Mouse (Mus musculus) midbrain, embryonic 14.5 days (tissue): ENCODE data around the gene Cdk14. TPM values are rescaled to one million over a fixed set of nuclear protein-coding genes. Genes with fewer than 3 reads are reported as not detected.
A peak's percentile ranks its signal among the peaks of the same experiment; 100 is the strongest.
"Not testable (repeated sequence)": the region's sequence is repeated elsewhere in the genome, so short reads cannot be mapped to it uniquely, and the experiment has no call there.

Source experiments
- ATAC-seq: fragments of 200-750 bp; cut with Nextera tagmentation; 2 replicates; pipeline ENCODE4 v1.8.0; 2017; ENCODE audit warnings: moderate number of reproducible peaks, moderate library complexity; ENCODE audit not compliant: low FRiP score, low TSS enrichment
- DNase-seq: peaks from one replicate; pipeline ENCODE4 v3.0.0-alpha.2; 2015
- H3K27ac ChIP-seq: fragments of 300-500 bp; sonication (generic); replicated peaks from 2 replicates; pipeline ENCODE4 v1.5.1; 2014; ENCODE audit warnings: mild to moderate bottlenecking, low read depth, low read length, moderate library complexity
- H3K27me3 ChIP-seq: fragments of 300-500 bp; sonication (generic); 2 replicates; pipeline ENCODE4 v1.6.1; 2014; ENCODE audit warnings: low read length, control low read depth, mixed read lengths; ENCODE audit not compliant: control insufficient read depth, insufficient read depth
- H3K36me3 ChIP-seq: fragments of 300-500 bp; sonication (generic); 2 replicates; pipeline ENCODE4 v1.6.1; 2014; ENCODE audit warnings: low read length, control low read depth; ENCODE audit not compliant: control insufficient read depth, insufficient read depth
- H3K4me1 ChIP-seq: fragments of 300-500 bp; sonication (generic); 2 replicates; pipeline ENCODE4 v1.6.1; 2014; ENCODE audit warnings: mild to moderate bottlenecking, antibody characterized with exemption, low read length, control low read depth; ENCODE audit not compliant: control insufficient read depth, insufficient read depth
- H3K4me2 ChIP-seq: fragments of 300-500 bp; sonication (generic); 2 replicates; pipeline ENCODE4 v1.6.1; 2014; ENCODE audit warnings: mild to moderate bottlenecking, low read length, moderate library complexity
- H3K4me3 ChIP-seq: fragments of 300-500 bp; sonication (generic); replicated peaks from 2 replicates; pipeline ENCODE4 v1.5.1; 2014; ENCODE audit warnings: low read depth, low read length
- H3K9ac ChIP-seq: fragments of 300-500 bp; sonication (generic); replicated peaks from 2 replicates; pipeline ENCODE4 v1.6.1; 2014; ENCODE audit warnings: mild to moderate bottlenecking, low read length, moderate library complexity
- H3K9me3 ChIP-seq: fragments of 300-500 bp; sonication (generic); 2 replicates; pipeline ENCODE4 v1.6.1; 2016; ENCODE audit warnings: low read length, control low read depth, mixed read lengths; ENCODE audit not compliant: control insufficient read depth
- WGBS: fragments of 180-500 bp; shearing (Covaris S2); extraction: QIAGEN DNeasy Blood & Tissue Kit; methylation state at CpG from one replicate; pipeline ENCODE4 v1.1.7; 2014; 5-methylcytosine and 5-hydroxymethylcytosine counted together
- polyA plus RNA-seq: library from polyadenylated mRNA; unstranded; fragments of >200 nt; fragmentation: Nextera tagmentation; extraction: Ambion mirVana; gene quantifications from 2 replicates; pipeline ENCODE4 v1.2.1, GENCODE M21; 2014

Gene Cdk14
- polyA plus RNA-seq, 1 experiment from 2014 or later, result 54.0 TPM

GRCm38 (mm10) chr5:5247671-5248070 is 172.4 kb downstream of the Cdk14 start:
- H3K4me2 ChIP-seq, result no peak overlapping the region
- no peaks in the 10 kb centered on the region for H3K4me1 ChIP-seq
- no peaks in the 10 kb centered on the region for H3K9me3 ChIP-seq
- ATAC-seq (no peak), DNase-seq (no peak)
- 95% methylated on average over 6 of the region's 6 CpGs for whole genome bisulfite sequencing
- H3K27ac ChIP-seq, result no peak overlapping the region
- H3K36me3 ChIP-seq, result no peaks in the 10 kb centered on the region; the same call in 1 of the 2 replicates
- no peak overlapping the region for H3K9ac ChIP-seq
- H3K4me3 ChIP-seq, result no peak overlapping the region
- H3K27me3 ChIP-seq, result no peaks in the 10 kb centered on the region

DNA sequence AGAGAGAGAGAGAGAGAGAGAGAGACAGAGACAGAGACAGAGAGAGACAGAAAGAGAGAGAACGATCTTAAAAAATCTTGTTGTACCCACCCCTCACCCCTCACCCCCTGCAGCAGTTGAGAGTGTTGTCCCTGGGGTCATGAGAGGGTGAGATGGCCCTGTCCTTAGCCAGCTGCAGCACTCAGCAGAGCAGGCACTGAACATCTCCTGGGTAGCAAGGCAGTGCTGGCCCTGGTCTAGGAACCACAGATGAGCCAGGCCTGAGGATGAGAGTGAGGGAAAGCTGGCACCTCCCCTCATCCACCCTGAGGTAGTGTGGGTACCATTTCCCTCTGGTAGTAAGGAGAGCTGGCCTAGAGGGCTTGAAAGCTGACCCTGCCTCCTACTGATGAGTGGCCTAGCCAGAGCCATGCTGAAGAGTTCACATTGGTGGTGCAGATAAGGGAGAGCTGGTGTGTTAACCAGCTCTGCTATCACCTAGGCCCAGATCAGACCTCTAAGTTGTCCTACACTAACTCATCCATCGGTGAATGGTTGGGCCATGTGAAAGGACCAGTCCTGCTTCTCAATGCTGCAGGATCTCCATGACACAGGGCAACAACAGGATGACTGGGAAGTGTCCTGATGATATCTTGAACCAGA is 173.5 kb downstream of the Cdk14 start:
- Histone ChIP-seq H3K4me2 (no peak overlapping the region), H3K27me3 (no peaks in the 10 kb centered on the region), H3K9ac (no peak overlapping the region), H3K4me3 (no peak overlapping the region), H3K9me3 (no peaks in the 10 kb centered on the region), H3K36me3 (no peaks in the 10 kb centered on the region; the same call in 1 of the 2 replicates), H3K4me1 (no peaks in the 10 kb centered on the region), H3K27ac (no peak overlapping the region)
- DNase-seq (no peak), ATAC-seq (peak; percentile 20; the same call in 1 of the 2 replicates)
- 89% methylated on average over 2 of the region's 2 CpGs for WGBS

GRCm38 (mm10) chr5:5245182-5245581 is 174.9 kb downstream of the Cdk14 start:
- no peak overlapping the region for H3K4me3 ChIP-seq
- no peak overlapping the region for H3K4me2 ChIP-seq
- H3K36me3 ChIP-seq, result no peaks in the 10 kb centered on the region; the same call in 1 of the 2 replicates
- no peaks in the 10 kb centered on the region for H3K4me1 ChIP-seq
- 97% methylated on average over 7 of the region's 7 CpGs for WGBS
- H3K9me3 ChIP-seq, result no peaks in the 10 kb centered on the region
- DNase-seq, result no peak
- H3K27me3 ChIP-seq, result no peaks in the 10 kb centered on the region
- H3K9ac ChIP-seq, result no peak overlapping the region
- no peak overlapping the region for H3K27ac ChIP-seq
- no peak for ATAC-seq

- Histone ChIP-seq H3K9ac (no peak overlapping the region), H3K4me2 (no peak overlapping the region), H3K27ac (no peak overlapping the region), H3K9me3 (no peaks in the 10 kb centered on the region), H3K4me1 (no peaks in the 10 kb centered on the region), H3K4me3 (no peak overlapping the region), H3K27me3 (no peaks in the 10 kb centered on the region), H3K36me3 (no peaks in the 10 kb centered on the region; the same call in 1 of the 2 replicates)
- DNase-seq (no peak), ATAC-seq (no peak)
Measured at GRCm38 (mm10) chr5:5243648-5244047, 176.5 kb downstream of the Cdk14 start.

DNA sequence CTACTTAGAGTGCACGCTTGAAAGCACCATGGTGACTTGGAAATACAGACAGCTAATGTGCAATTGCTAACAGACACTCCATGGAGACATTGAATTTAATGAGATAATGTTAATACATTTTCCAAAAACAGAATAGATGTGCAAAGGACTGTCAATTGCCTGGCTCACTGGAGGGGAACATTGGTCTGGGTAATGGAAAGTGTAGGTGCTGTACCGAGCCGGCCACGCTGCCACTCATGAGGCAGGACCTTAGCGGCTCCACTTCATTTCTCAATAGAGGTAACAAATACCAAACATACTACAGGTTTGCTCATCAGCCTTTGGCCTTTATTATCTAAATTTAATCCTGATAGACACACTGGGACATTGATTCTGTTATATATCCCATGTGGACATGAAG is 177.4 kb downstream of the Cdk14 start:
- no peaks in the 10 kb centered on the region for H3K9me3 ChIP-seq
- no peaks in the 10 kb centered on the region for H3K27me3 ChIP-seq
- no peak; the same call in 1 of the 2 replicates for ATAC-seq
- no peak overlapping the region for H3K27ac ChIP-seq
- H3K4me1 ChIP-seq, result no peaks in the 10 kb centered on the region
- H3K9ac ChIP-seq, result no peak overlapping the region
- 85% methylated on average over 5 of the region's 5 CpGs for WGBS
- no peak overlapping the region for H3K4me3 ChIP-seq
- DNase-seq, result no peak
- no peaks in the 10 kb centered on the region for H3K36me3 ChIP-seq
- H3K4me2 ChIP-seq, result no peak overlapping the region

- H3K36me3 ChIP-seq, result no peaks in the 10 kb centered on the region
- no peak overlapping the region for H3K4me3 ChIP-seq
- peaks cover 6% of the 10 kb centered on the region for H3K9me3 ChIP-seq
- no peak overlapping the region for H3K4me2 ChIP-seq
- H3K27ac ChIP-seq, result no peak overlapping the region
- no peak for ATAC-seq
- H3K9ac ChIP-seq, result no peak overlapping the region
- 76% methylated on average over 6 of the region's 6 CpGs for WGBS
- H3K4me1 ChIP-seq, result no peaks in the 10 kb centered on the region
- H3K27me3 ChIP-seq, result no peaks in the 10 kb centered on the region
- DNase-seq, result no peak
Measured at GRCm38 (mm10) chr5:5241088-5241487, 179.0 kb downstream of the Cdk14 start.

DNA sequence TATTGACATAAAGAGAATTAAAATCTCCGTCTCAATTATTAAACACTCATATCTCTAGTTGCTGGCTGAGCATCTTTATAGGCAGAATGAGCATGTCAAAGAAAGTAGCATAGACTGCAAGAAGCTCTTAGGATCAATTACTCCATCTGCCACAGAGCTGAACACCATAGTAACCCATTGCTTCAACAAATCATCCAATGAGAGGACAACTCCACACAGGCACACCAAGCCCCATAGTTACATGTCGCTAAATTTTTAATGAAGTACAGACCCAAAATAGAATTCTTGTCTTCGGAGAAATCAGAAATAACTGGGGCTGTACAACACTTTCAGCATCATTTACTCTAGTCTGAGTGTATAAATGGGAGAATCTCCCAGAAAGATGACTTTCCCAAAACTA is 180.0 kb downstream of the Cdk14 start:
- H3K27ac ChIP-seq, result no peak overlapping the region
- H3K9ac ChIP-seq, result no peak overlapping the region
- no peak for ATAC-seq
- H3K36me3 ChIP-seq, result no peaks in the 10 kb centered on the region
- WGBS, result 96% methylated on average over 3 of the region's 3 CpGs
- no peak overlapping the region for H3K4me2 ChIP-seq
- H3K9me3 ChIP-seq, result peaks cover 6% of the 10 kb centered on the region
- no peak overlapping the region for H3K4me3 ChIP-seq
- DNase-seq, result no peak
- H3K4me1 ChIP-seq, result no peaks in the 10 kb centered on the region
- H3K27me3 ChIP-seq, result no peaks in the 10 kb centered on the region

- H3K4me2 ChIP-seq, ATAC-seq, H3K27ac ChIP-seq, H3K9me3 ChIP-seq, DNase-seq, H3K4me1 ChIP-seq, H3K27me3 ChIP-seq, H3K9ac ChIP-seq, H3K36me3 ChIP-seq, H3K4me3 ChIP-seq: not testable (repeated sequence)
- 97% methylated on average over 10 of the region's 10 CpGs for WGBS
Measured at GRCm38 (mm10) chr5:5234935-5235334, 185.2 kb downstream of the Cdk14 start.

DNA sequence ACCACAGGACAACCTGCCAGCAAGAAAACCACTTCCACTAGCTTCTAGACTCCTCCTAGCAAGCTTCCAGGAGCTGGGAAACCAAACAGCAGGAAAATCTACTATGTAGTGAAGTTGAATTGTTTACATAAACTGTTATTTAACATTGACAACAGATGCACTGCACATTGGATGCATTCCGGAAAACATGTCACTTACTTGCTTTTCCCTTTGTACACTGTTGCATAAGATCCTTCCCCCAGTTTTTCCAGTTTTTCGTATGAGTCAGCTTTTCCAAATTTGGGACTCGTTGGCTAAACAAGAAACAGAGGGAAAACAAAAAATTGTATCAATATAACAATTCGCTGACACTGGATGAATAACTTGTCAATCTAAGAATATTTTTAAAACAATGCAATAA is 193.1 kb downstream of the Cdk14 start:
- no peaks in the 10 kb centered on the region for H3K27me3 ChIP-seq
- H3K27ac ChIP-seq, result no peak overlapping the region
- no peak overlapping the region for H3K9ac ChIP-seq
- H3K36me3 ChIP-seq, result no peaks in the 10 kb centered on the region
- H3K4me2 ChIP-seq, result no peak overlapping the region
- H3K4me1 ChIP-seq, result no peaks in the 10 kb centered on the region
- WGBS, result 94% methylated on average over 4 of the region's 4 CpGs
- no peak for ATAC-seq
- no peak for DNase-seq
- H3K4me3 ChIP-seq, result no peak overlapping the region
- no peaks in the 10 kb centered on the region for H3K9me3 ChIP-seq
